Mouse (Mus musculus) c-Kit-positive CD71-positive TER-119-positive erythroid progenitor cells, embryonic 14.5 days (primary cell): ENCODE results near the gene Vmn1r45.
"Not testable (repeated sequence)": the region's sequence is repeated elsewhere in the genome, so short reads cannot be mapped to it uniquely, and the experiment has no call there.

Experiments used
- DNase-seq: peaks from one replicate; pipeline ENCODE4 v3.0.0-alpha.2; 2013; ENCODE audit warnings: low spot score

The Vmn1r45 gene

DNA sequence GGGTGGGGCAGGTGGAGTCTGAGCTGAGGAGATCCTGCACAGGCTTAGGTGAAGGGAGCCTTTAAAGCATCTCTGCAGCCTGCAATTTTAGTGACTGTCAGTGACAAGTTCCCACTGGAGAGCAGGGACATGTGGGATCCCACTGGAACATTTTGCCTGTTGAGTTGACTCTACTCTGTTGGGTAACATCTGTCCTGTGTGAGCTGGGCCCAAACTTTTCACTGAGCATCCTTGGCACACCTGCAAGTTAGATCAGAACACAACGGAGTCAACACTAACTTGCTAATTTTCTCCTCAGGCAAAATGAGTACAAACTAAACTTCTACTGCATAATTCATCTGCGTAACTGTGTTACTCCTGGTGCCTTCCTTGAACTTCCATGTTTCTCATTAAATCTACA is at the start of gene Vmn1r45:
Vmn1r45 (minus strand) TSS at position 101 of the 400 bp plus-strand sequence.
- DNase-seq, result not testable (repeated sequence)

DNA sequence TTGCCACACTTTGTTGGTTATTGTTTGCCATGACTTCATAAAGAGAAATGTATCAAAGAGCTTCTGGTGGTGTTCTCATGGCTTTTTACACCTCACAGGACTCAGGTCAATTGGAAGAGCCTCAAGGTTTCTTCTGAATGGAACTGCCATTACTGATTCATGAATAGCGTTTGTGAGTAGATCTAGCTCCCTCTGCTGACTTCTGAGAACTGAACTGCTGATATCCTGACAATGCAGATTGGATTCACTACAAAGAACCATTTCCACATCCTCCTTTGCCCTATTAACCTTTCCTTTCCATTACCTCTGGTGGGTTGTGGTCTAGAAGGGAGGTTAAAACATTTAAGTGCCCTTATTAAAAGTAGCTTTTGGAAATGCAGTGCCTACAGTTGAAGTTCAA is 45.6 kb upstream of the Vmn1r45 start:
- DNase-seq, result no peak

DNA sequence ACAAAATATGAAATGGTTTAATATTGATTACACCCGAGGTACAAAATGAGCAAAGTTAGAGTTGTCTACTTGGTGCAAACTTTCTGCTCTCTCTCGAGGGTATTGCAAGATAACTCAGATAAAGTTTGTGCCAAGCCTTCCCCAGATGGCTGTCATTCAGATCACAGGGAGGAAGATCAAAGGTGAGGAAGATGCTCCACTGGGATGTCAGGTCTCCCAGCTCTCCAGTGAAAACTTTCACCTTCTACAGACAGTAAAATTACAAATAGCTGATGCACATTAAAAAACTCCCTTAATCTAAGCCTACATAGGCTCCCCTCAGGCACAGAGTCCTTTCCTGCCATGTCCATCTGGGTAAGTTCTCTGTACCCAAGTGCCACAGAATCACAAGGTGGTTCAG is 28.6 kb upstream of the Vmn1r45 start, which contains the start of gene Vmn1r46:
Vmn1r46 (plus strand) TSS at position 301 of the 400 bp plus-strand sequence.
- no peak for DNase-seq

DNA sequence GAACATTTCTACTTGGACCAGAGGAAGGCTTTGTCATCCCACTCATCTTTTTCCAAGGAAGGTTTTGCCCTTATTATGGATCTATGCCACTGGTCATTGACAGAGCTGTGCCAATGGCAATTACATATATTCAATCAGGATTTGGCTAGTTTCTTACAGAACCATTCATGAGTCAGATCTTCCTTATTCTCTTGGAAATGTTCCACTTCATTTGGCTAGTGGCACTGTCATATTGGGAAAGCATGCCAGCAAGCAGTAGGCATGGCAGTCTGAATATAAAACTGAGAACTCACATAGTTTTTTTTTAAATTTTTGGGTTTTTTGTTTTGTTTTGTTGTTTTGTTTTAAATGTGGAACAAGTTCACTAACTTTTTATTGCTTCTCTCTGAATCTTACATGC is 25.9 kb upstream of the Vmn1r45 start:
- no peak for DNase-seq

DNA sequence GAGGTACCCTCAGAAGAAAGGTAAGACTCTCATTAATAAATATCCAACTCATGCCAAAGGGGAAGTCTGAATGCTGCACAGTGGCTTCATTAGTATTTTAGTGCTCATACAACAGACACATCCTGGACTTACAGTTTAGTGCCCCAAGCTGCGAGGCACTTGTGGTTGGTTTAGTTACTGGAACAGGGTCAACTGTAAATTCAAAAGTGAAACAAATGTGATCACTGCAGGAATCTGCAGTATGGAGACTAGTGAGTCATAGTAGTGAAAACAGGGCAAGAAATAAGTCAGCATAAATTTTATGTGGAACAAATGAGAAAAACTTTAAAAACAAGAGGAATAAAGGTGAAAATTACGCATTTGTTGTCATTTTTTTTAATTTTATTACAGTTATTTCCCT is 13.2 kb upstream of the Vmn1r45 start:
- DNase-seq, result no peak

DNA sequence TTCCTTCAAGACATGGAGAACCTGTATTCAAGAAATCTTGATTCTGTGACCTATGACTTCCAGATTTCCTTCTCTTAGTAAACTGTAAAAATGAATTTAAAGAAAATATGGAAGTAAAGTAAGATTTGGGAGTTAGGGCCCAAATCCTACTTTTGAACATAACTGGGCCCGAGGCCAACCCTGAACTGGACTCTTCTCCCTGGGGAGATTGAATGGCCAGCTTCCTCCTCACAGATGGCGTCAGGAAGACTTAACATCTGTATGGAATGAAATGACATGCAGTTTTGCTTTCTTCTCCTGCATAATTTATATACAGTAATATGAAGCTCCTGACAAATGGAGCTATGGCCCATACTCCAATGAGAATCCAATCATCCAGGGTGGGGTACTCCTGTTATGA is 528 bp upstream of the Vmn1r45 start:
- DNase-seq, result no peak

DNA sequence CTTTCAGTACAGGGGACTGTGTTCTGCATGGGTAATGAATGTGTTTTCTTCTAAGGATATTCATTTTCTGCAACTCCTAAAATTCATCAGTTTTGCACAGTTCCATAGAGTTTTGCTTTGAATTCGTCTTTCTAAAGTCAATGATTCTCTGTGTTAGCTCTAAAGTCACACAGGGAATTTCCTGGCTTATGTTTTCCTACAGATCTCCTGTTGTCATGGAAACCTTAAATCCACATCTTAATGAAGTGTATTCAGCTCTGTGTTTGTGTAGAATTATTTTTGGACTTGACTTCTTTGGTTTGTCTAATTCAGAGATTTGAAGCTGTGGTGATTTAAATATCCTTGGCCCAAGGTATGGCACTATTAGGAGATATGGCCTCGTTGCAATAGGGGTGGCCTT is 56.6 kb downstream of the Vmn1r45 start:
- DNase-seq, result no peak

DNA sequence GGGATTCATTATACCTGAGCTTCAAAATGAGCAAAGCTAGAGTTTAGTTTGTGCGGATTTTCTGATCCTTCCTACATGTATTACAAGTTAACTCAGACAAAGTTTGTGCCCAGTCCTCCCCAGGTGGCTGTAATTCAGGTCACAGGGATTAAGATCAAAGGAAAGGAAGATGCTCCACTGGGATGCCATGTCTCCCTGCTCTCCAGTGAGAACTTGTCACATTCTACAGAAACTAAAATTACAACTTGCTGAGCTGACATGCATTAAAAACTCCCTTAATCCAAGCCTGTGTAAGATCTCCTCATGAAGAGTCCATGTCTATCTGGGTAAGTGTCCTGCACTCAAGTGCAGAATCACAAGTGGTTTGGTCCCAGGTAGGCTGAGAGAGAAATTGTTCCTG is 57.0 kb downstream of the Vmn1r45 start, which contains the start of gene Vmn1r44:
Vmn1r44 (plus strand) TSS at position 301 of the 400 bp plus-strand sequence.
- no peak for DNase-seq
